ENCODE assay signal across 12 mouse cellular contexts in genomic region chr1:80018391-80019065, GRCm38 (mm10).
DNase-seq lines count a peak whose midpoint lies in the region; ATAC-seq and TF ChIP-seq lines count a peak whose summit lies in the region.
"Had no signal": no experiment of that assay in that cellular context is flagged by ENCODE, and none has a peak within 500 bp of the region (broad histone marks: within the 10 kb centered on the region; RNA-seq: fewer than 3 reads in every experiment).

No protein-coding gene starts in this region.

- H3K4me2 ChIP-seq in kidney, embryonic 14.5 days (replicated peaks; ENCODE audit: low read depth, low read length) = no peak overlapping the region
- no peak overlapping the region for H3K4me2 ChIP-seq in forebrain, embryonic 13.5 days
- H3K4me2 ChIP-seq: embryonic facial prominence, embryonic 13.5 days; hindbrain, embryonic 13.5 days had no signal

- H3K27me3 ChIP-seq in kidney, adult 2 months (replicated peaks; ENCODE audit: control insufficient read depth, insufficient read depth, low read length) = no peaks in the 10 kb centered on the region
- no peaks in the 10 kb centered on the region for H3K27me3 ChIP-seq in kidney, embryonic 14.5 days (ENCODE audit: control insufficient read depth, insufficient read depth, low read length)
- H3K27me3 ChIP-seq in forebrain, embryonic 13.5 days = no peaks in the 10 kb centered on the region
- H3K27me3 ChIP-seq: embryonic facial prominence, embryonic 13.5 days; hindbrain, embryonic 13.5 days had no signal

- H3K36me3 ChIP-seq in kidney, adult 2 months (ENCODE audit: control insufficient read depth, insufficient read depth, low read length) = no peaks in the 10 kb centered on the region
- no peaks in the 10 kb centered on the region for H3K36me3 ChIP-seq in kidney, embryonic 14.5 days (ENCODE audit: control insufficient read depth, insufficient read depth, low read length)
- no peaks in the 10 kb centered on the region for H3K36me3 ChIP-seq in forebrain, embryonic 13.5 days (ENCODE audit: poor library complexity, severe bottlenecking)
- H3K36me3 ChIP-seq: embryonic facial prominence, embryonic 13.5 days; G1E; hindbrain, embryonic 13.5 days had no signal

- no peak overlapping the region for H3K27ac ChIP-seq in kidney, adult 2 months (ENCODE audit: insufficient read depth, low read depth, low read length)
- H3K27ac ChIP-seq in kidney, embryonic 14.5 days (ENCODE audit: low read depth, low read length) = no peak overlapping the region
- no peak overlapping the region for H3K27ac ChIP-seq in forebrain, embryonic 13.5 days
- H3K27ac ChIP-seq: embryonic facial prominence, embryonic 13.5 days; hindbrain, embryonic 13.5 days had no signal

- WGBS in kidney, adult 2 months = 73% methylated on average over 11 of the region's 11 CpGs
- WGBS in kidney, embryonic 14.5 days = 68% methylated on average over 11 of the region's 11 CpGs
- 72% methylated on average over 11 of the region's 11 CpGs for WGBS in forebrain, embryonic 13.5 days

- no peak for ATAC-seq in kidney, embryonic 14.5 days (ENCODE audit: low FRiP score, low TSS enrichment)
- ATAC-seq in forebrain, embryonic 13.5 days = no peak

- no peak overlapping the region for H3K9ac ChIP-seq in kidney, embryonic 14.5 days (ENCODE audit: low read depth, low read length)
- H3K9ac ChIP-seq in forebrain, embryonic 13.5 days = no peak overlapping the region
- H3K9ac ChIP-seq: embryonic facial prominence, embryonic 13.5 days; hindbrain, embryonic 13.5 days had no signal

- no peak overlapping the region for H3K4me3 ChIP-seq in kidney, adult 2 months (ENCODE audit: insufficient read depth, low read depth, low read length)
- no peak overlapping the region for H3K4me3 ChIP-seq in kidney, embryonic 14.5 days (ENCODE audit: low read length)
- no peak overlapping the region for H3K4me3 ChIP-seq in forebrain, embryonic 13.5 days
- H3K4me3 ChIP-seq: embryonic facial prominence, embryonic 13.5 days; hindbrain, embryonic 13.5 days had no signal

- 0 out of 2 replicates have a peak, but pooled peaks cover 2% of the 10 kb centered on the region for H3K4me1 ChIP-seq in kidney, adult 2 months (ENCODE audit: control insufficient read depth, insufficient read depth, low read length)
- H3K4me1 ChIP-seq in kidney, embryonic 14.5 days (ENCODE audit: control insufficient read depth, insufficient read depth, low read length) = no peaks in the 10 kb centered on the region
- no peaks in the 10 kb centered on the region for H3K4me1 ChIP-seq in forebrain, embryonic 13.5 days

- no peak for TF ChIP-seq POLR2A in kidney, adult 2 months (IDR thresholded peaks at IDR 0.05; ENCODE audit: low read depth, low read length)

- H3K9me3 ChIP-seq in kidney, embryonic 14.5 days (ENCODE audit: control insufficient read depth, low read length) = no peaks in the 10 kb centered on the region
- H3K9me3 ChIP-seq in forebrain, embryonic 13.5 days (replicated peaks) = no peaks in the 10 kb centered on the region
- H3K9me3 ChIP-seq: embryonic facial prominence, embryonic 13.5 days; G1E; hindbrain, embryonic 13.5 days had no signal

- TF ChIP-seq CTCF in kidney, adult 2 months (conservative IDR thresholded peaks at IDR 0.05; ENCODE audit: insufficient read depth, insufficient read length, low read depth, low read length) = no peak

- DNase-seq in kidney, adult 2 months = peak; percentile 57
- DNase-seq in gastrocnemius, adult 8-10 months (ENCODE audit: low spot score in 2 of 2) = peak; percentile 50 to 54
- peak; percentile 3 to 18 for DNase-seq in kidney, adult 8-10 months
- peak; percentile 13 for DNase-seq in ovary, postnatal 10 days (ENCODE audit: low spot score)
- no peak for DNase-seq in thymus, adult 18-20 months
- no peak for DNase-seq in right cerebral cortex, adult 18-20 months
- DNase-seq: liver had no signal

Comparison
In these comparisons a context has a peak if more than half of its experiments do, and no peak if none do; other contexts are left out.
1. DNase-seq: peak in kidney, adult 2 months (single experiment), gastrocnemius, adult 8-10 months (2 of 2), kidney, adult 8-10 months (2 of 2) and ovary, postnatal 10 days (single experiment); none in thymus, adult 18-20 months (0 of 2) and right cerebral cortex, adult 18-20 months (single experiment).